Mouse (Mus musculus) adipose tissue, adult 10 weeks (tissue): ENCODE data around the gene Apoc4. TPM values are rescaled to one million over a fixed set of nuclear protein-coding genes. Genes with fewer than 3 reads are reported as not detected.

Experiments used
- polyA plus RNA-seq: library from polyadenylated mRNA; stranded (reverse); fragments of 350-450 nt; fragmentation: Illumina TruSeq; extraction: RNeasy Lipid Tissue Mini Kit (QIAGEN cat#74804); gene quantifications from one replicate; pipeline ENCODE4 v1.2.3, GENCODE M21; 2014; ENCODE audit warnings: low read depth, low replicate concordance

The Apoc4 gene
- 4.9 TPM for polyA plus RNA-seq

DNA sequence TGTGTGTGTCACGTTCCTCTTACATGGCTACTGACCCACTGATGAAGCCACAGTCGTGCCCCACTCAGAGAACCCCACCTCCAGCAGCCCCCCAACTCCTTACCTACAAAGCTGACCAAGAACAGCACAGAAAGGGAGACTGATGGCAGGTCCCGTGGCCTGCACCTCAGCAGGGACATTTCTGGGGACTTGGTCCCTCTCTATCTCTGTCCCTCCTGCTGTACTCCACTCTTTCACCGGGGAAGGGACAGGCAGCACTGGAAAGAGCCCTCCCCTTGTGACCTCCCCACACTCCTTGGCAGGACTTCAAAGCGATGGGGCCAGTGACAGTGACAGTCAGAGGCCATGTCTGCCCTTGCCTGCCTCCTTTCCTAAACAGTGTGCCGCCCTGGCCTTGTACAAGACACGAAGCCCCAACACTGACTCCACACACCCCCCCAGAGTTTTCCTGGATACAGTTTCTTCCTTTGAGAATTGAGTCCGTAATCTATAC lies at the start of gene Apoc4, which contains the start of gene Gm44805:
Gene Apoc4, minus strand, starts transcription at position 278 of the 493 bp plus-strand sequence.
Gene Gm44805, minus strand, starts transcription at position 222 of the 493 bp plus-strand sequence.

DNA sequence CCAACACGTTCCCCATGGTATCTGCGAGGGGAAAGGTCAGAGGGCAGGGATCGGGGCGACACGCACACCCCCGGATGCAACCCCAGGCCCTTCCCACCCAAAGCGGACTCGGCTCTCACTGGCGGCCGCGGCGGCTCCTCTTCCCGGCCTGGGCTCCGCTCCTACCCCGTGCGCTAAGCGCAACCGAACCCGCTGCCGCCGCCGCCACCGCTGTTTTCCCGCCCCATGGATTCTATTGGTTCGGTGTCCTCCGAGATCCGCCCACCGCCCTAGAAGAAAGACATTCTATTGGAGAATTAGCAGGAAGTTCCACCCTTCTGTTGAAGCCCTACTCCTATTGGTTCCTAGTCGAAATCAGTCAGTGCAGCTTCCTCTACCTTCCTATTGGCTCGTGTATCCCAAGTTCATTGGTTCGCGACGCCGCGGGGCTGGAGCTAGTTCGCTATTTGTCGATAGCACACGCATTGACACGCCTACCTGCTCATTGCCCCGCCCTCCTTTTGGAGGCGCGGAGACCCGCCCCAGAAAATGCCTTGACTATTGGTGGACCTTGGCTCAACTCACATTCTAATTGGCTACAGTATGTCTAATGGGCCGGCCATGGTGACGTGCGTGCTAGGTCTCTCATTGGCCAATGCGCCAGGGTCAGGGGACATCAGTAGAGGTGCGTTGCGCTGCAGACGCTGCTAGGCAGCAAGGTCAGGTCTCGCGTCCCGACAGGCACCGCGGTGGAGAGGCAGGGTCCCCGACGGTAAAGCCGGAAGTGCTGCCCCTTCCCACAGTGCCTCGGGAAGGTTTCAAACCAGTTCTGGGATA lies 34.2 kb upstream of the Apoc4 start, which contains the start of gene Tomm40:
Gene Tomm40, minus strand, starts transcription at position 200 of the 816 bp plus-strand sequence.

DNA sequence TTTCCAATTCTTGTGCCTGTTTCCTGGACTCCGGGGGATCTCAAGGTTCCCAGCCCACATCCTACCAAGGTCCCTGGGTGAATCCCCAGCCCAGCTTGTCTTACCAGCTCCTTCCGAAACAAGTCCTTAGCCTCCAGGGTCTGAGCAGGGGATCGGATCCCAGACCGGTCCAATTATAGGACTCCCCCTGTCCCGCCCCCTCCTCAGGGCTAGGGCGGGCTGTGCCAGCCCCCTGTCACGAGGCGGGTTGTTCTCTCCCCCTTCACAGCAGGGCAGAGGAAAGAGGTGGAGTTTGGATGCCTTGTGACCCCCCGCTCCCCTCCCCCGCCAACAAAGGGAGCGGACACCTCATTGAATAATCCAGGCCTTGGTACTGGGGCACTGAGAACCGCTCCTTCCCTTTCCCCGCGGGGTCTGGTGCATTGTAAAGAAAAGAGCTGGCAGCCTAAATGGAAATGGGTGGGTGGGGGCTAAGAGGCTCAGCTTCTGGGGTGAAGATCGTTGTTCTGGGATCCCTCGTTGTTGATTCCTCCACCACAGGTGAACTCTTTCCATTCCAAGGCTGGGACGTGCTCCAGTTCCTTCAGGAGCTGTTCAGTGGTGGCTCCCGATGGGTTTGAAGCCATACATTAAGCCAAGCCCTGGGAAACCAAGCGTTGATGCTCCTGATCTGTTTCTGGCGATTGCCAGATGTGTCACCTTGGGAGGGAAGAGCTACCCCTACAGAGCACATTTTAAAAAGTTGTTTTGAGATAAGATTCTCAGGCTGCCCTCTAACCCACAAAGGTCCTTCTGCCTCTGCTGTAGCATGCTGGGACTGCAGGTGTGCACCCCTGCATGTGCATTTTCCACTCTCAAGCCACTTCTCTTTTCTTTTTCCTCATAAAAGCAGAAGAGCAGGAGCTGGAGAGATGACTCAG lies 17.9 kb upstream of the Apoc4 start, which contains the start of gene Apoe:
Gene Apoe, minus strand, starts transcription at position 282 of the 920 bp plus-strand sequence.

DNA sequence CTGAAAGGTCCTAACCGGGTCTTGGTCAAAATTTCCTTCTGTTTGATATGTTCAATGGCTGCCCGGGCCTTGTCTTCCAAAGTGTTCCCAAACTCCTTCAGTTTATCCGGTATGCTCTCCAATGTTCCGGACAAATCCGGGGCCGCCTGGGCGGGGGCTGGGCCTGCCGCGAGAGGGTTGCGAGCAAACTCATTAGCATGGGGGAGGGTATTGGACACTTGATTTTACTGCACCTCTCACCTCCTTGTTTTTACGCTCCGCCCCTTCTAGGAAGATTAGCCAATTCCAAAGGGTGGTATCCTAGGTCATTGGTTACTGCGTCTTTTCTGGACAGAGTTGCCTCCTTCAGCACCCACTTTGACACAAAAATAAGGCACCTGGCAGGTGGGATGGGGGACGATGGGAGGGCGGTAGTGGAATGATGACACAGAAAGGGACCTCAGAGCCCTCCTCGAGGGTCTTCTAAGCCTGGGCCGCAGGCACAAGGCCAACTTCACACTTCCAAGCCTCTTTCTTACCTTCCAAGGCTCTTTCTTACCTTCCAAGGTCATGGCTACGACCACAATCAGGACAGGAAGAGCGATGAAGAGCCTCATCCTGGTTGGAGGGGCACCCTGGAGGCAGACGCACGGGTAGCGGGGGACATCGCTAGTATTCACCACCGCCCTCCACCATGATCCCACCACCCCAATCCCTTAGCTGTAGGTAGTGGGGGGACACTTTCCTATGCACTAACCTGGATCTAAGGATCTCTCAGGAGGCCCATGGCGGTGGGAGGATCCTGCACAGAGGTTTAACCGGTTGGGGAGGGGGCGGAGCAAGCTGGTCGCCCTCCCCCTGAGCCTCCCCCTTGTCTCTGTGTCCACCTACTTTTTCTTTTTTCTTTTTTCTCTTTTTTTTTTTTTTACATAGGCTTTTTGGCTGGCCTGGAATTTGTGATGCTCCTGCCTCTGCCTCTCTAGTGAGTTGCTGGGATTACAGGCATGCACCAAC lies 10.9 kb upstream of the Apoc4 start, which contains the start of gene Apoc1:
Gene Apoc1, minus strand, starts transcription at position 788 of the 993 bp plus-strand sequence.

DNA sequence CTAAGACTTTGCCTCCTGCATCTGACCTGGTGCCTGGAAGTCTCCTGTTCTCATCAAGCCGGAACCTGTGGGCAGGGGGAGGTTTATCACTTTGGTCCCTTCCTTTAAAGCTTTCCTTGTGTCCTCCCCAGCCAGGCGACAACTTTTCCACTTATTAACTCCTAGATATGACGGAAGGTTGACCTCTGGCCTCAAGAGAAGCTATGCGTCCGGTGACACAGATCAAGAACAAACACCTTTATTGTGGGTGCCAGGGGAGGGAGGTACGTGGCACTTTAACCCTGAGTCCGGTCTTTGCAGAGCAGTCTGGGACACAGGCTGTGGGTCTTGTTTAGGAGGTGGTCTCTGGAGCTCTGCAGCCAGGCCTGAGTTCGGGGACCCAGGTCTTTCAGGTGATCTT lies 3.4 kb downstream of the Apoc4 start, which contains the start of gene Apoc2:
Gene Apoc2, minus strand, starts transcription at position 70 of the 400 bp plus-strand sequence.

DNA sequence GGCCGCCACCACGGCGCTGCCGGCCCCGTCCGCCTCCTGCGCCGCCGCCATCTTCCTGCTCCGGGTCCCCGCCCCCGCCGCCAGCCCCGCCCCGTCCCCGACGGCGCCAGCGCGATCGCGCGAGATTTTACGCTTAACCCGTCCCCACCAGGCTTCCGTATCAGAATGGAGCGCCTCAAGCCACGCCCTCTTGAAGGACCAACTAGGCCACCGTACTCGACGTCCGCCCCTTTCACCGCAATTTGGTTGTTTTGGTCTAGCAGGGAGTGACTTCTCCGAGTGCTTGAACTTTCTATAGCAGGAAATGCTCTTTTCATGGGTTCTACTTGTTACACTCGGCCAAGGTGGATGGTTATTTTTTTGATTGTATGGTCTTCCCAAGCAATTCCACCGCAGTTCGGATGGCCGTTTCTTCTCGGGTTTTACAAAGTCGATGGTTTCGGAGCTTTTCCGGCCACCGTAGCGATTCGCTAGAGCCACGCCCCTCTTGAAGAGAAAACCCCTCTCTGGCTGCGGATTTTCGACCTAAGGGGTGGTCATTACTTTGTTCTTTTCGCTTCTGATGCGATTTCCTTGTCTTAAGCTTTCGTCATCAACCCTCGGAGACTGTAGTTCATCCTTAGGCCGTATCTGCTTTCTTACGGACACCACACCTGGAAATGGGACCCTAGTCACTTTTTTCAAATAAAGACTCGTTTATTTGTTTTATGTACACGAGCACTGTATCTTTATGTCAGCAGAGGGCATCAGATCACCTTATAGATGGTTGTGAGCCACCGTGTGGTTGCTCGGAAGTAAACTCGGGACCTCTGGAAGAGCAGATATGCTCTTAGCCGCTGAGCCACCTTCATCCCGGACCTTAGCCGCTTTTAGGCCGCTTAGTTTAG lies 16.1 kb downstream of the Apoc4 start, which contains the start of gene Clptm1:
Gene Clptm1, minus strand, starts transcription at position 79 of the 887 bp plus-strand sequence.

DNA sequence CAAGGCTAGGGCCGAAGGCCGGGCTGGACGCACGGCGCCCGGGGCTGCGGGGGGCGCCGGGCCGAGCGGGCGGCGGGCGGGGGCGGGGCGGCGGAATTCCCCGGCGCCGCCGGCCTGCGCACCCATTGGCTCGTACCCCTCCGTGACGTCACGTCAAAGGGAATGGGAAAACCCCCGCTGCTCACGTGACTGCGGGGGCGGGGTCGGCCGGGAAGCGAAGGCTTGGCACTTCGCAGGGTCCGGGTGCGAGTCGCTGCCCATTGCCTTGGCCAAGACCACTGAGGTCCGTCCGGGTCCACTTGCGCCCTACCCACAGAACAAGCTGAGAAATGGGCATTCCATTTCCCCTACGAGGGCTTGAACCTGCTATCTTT lies 51.9 kb downstream of the Apoc4 start, which contains the start of gene Relb:
Gene Relb, minus strand, starts transcription at position 78 of the 374 bp plus-strand sequence.

Other genes with a start within 250 kb of the Apoc4 start
- 15.0 TPM for gene Mark4, start 222.7 kb downstream of the Apoc4 start, polyA plus RNA-seq
- gene Exoc3l2, start 218.1 kb downstream of the Apoc4 start, polyA plus RNA-seq = 4.9 TPM
- 5.4 TPM for gene Bloc1s3, start 173.1 kb downstream of the Apoc4 start, polyA plus RNA-seq
- gene Trappc6a, start 173.1 kb downstream of the Apoc4 start, polyA plus RNA-seq = 93.3 TPM
- 0.21 TPM for gene Nkpd1, start 163.6 kb downstream of the Apoc4 start, polyA plus RNA-seq
- 83.9 TPM for gene Ppp1r37, start 118.4 kb downstream of the Apoc4 start, polyA plus RNA-seq
- gene Zfp296, start 104.2 kb downstream of the Apoc4 start, polyA plus RNA-seq = 1.5 TPM
- gene Gemin7, start 103.9 kb downstream of the Apoc4 start, polyA plus RNA-seq = 42.4 TPM
- 40.3 TPM for gene Clasrp, start 77.0 kb downstream of the Apoc4 start, polyA plus RNA-seq
- gene Relb, start 52.0 kb downstream of the Apoc4 start, polyA plus RNA-seq = 12.3 TPM
- gene Clptm1, start 16.4 kb downstream of the Apoc4 start, polyA plus RNA-seq = 73.8 TPM
- gene Apoc2, start 3.5 kb downstream of the Apoc4 start, polyA plus RNA-seq = 2.8 TPM
- gene Gm44805, start 56 bp downstream of the Apoc4 start, polyA plus RNA-seq = not detected
- gene Apoc1, start 11.2 kb upstream of the Apoc4 start, polyA plus RNA-seq = 298 TPM
- 3,823 TPM for gene Apoe, start 17.7 kb upstream of the Apoc4 start, polyA plus RNA-seq
- 50.1 TPM for gene Tomm40, start 34.0 kb upstream of the Apoc4 start, polyA plus RNA-seq
- gene Nectin2, start 69.0 kb upstream of the Apoc4 start, polyA plus RNA-seq = 27.4 TPM
- gene Bcam, start 89.5 kb upstream of the Apoc4 start, polyA plus RNA-seq = 75.8 TPM
- 16.0 TPM for gene Cblc, start 115.3 kb upstream of the Apoc4 start, polyA plus RNA-seq
- gene Bcl3, start 141.3 kb upstream of the Apoc4 start, polyA plus RNA-seq = 7.0 TPM
- gene Gm19345, start 170.5 kb upstream of the Apoc4 start, polyA plus RNA-seq = not detected
- gene Ceacam16, start 179.8 kb upstream of the Apoc4 start, polyA plus RNA-seq = not detected
- gene Ceacam19, start 206.5 kb upstream of the Apoc4 start, polyA plus RNA-seq = 0.22 TPM
- 20.5 TPM for gene Pvr, start 239.7 kb upstream of the Apoc4 start, polyA plus RNA-seq